Mouse (Mus musculus): ENCODE results near the gene Mcrs1.

DNA sequence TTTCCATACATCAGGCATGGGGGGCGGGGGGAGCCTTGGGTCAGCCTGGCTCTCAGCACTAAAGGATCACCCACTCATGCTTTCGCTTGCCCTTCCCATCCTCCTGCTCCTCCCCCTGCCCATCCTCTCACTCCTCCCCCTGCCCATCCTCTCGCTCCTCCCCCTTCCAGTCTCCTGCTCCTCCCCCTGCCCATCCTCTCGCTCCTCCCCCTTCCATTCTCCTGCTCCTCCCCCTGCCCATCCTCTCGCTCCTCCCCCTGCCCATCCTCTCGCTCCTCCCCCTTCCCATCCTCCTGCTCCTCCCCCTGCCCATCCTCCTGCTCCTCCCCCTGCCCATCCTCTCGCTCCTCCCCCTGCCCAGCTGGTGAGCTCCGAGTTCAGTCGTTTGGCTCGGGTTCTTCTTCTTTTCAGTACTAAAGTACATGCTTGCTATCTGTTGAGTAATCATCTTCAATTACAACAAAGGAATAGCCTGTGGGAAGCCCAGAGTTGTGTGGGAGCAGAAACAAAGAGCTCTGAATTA lies 8.0 kb upstream of the Mcrs1 start:
- TF ChIP-seq GATA1 (IDR thresholded peaks at IDR 0.05; ENCODE audit: borderline replicate concordance, low read length): no peak
- TF ChIP-seq CTCF (IDR thresholded peaks at IDR 0.05; ENCODE audit: low read depth, low read length): no peak

Measured in G1E (cell line).